Mouse (Mus musculus) spleen, postnatal 36 days (tissue): ENCODE data around the gene Rnf5.

Source experiments
- DNase-seq, 2 experiments: peaks; one replicate each; pipeline ENCODE4 v3.0.0; 2022; ENCODE audit warnings: low spot score in 2 of 2, mixed read lengths in 1 of 2

Gene Rnf5

GRCm38 (mm10) chr17:34605609-34606008, 2.1 kb upstream of the Rnf5 start:
- peak; percentile 94 to 95 for DNase-seq

- DNase-seq: no peak
Observed at GRCm38 (mm10) chr17:34604511-34605237, 1.2 kb upstream of the Rnf5 start.

- peak; percentile 99 for DNase-seq
Observed at GRCm38 (mm10) chr17:34604061-34604508, 595 bp upstream of the Rnf5 start, which contains the start of gene Agpat1. Gene Agpat1, plus strand, starts transcription at chr17:34604262.

DNA sequence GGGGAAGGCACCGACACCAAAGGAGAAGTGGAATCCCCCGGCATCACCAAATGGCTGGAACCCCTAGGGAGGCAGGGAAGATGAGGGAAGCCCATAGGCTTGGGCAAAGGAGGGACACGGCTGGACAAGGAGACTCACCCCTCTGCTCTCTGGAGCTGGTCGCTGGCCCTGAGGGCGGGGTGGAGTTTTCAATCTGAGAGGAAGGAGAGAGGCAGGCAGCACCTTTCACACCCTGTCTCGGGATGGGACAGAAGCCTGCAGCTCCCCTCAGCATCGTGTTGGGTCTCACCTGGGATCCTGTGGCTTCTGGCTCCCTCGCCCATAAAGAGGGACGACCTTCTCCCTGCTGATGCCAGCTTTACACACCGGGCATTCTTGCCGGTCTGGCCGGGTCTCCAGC, 1.7 kb downstream of the Rnf5 start:
- DNase-seq: no peak

- DNase-seq: no peak
Observed at GRCm38 (mm10) chr17:34599891-34600290, 3.6 kb downstream of the Rnf5 start.

- no peak for DNase-seq
Observed at GRCm38 (mm10) chr17:34597566-34598095, 5.9 kb downstream of the Rnf5 start, which contains the start of gene Ager. Gene Ager, plus strand, starts transcription at chr17:34597862.

DNA sequence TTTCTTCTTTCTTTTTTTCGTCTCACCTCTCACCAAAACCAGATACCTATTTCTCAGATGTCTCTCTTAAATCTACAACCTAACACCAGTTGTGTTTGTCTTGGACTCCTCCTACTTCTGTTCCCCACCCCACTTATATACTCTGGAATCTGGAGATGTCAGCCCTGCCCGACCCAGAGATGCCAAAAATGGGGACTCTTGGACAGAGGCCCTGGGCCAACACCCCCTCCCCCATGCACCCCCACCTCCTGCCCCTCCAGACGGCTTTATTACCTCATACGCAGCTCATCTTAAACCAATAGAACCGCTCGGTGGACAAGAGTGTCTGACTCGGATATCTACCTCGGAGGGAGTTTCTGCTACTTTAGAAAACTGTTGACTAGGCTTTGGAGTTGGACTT, 7.4 kb downstream of the Rnf5 start:
- no peak for DNase-seq

DNA sequence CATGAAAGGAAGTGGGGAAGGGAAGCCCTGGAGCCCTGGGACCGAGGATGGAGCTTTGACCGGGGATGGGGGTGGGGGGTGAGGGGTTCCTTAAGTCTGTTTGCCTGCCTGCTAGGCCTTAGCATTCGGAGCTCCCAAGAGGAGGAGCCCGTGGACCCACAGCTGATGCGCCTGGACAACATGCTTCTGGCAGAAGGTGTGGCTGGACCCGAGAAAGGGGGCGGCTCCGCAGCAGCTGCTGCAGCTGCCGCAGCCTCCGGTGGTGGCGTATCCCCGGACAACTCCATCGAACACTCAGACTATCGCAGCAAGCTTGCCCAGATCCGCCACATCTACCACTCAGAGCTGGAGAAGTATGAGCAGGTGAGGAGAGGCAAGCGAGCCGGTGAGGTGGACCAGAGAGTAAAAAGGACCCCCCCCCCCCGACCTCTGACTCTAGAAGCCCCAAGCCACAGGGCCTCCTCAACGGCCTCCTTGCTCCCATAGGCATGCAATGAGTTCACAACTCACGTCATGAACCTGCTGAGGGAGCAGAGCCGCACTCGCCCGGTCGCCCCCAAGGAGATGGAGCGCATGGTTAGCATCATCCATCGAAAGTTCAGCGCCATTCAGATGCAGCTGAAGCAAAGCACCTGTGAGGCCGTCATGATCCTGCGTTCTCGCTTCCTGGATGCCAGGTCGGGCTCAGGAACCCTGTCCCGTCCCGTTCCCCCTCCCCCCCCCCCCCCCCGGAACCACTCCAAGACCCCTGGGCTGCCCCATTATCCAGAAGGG, 9.6 kb downstream of the Rnf5 start:
- DNase-seq: no peak

GRCm38 (mm10) chr17:34592581-34593549, 10.6 kb downstream of the Rnf5 start:
- peak in 1 of 2 experiments; percentile 42 for DNase-seq

- peak; percentile 88 to 89 for DNase-seq
Observed at GRCm38 (mm10) chr17:34591994-34592375, 11.5 kb downstream of the Rnf5 start.

DNA sequence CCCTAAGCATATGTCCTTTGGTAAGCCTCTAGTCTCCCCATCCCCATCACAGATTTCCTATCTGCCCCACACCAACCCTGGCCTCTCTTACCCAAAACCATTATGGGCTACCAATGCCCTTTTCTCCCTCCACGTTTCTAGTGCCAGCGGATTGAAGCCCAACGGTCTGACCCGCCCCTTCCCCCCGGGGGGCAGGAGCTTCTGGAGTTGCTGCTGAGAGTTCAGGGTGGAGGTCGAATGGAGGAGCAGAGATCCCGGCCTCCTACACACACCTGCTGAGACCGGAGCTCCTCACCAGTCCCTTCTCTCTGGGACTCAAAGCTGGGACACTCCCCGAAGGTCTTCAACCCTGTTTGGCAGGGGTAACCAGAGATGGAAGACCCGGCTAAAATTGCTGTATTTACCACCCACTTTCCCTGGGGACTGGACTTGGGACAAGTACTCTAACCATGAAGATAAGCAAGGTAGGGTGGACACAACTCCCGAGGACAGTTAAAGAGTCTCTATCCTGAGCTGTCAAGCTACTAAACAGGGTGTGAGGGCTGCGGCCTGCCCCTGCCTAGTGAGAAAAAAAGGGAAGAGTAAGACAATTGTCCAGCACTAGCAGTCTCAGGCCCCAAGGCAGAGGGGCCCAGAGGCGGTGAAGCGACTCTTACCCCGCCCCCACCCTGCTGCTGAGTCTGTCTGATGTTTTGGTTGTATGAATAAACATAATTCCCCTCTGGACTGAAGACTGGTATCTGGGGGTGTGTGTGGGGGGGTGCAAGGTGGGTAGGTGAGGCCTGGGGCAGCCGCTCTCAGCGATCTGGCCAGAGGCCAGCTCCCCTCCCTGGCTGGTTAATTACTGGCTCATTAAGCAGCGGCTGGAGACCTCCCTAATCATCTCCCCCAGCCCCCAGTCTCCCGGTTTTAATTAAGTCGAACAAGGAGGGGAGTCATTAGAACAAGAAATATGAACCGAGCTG, 12.2 kb downstream of the Rnf5 start, which contains the start of gene Pbx2:
Gene Pbx2 (plus strand): TSS at position 238 of the 965 bp plus-strand sequence.
- peak in 1 of 2 experiments; percentile 50 for DNase-seq

GRCm38 (mm10) chr17:34590154-34590987, 13.1 kb downstream of the Rnf5 start:
- DNase-seq: no peak

DNA sequence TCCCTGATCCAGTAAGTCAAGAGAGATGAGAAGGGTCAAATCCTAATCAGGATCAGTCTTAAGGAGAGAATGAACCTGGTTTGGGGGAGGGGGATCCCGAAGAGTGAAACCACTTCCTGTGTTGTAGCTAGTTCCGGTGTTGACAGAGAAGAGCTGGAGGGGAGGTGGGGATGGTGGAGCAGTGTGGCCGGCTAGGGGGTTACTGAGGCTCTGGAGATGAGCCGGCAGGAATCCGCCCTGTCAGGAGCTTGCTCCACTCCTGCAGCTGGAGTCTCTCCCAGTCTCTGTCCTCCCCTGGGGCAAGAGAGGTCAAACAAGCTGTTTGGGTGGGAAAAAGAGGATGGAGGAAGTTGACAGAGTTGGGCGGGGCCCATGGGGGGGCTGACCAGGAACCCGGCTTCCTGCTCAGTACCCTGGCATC, 13.8 kb downstream of the Rnf5 start, which contains the start of gene Gpsm3:
Gene Gpsm3 (plus strand): TSS at position 126 of the 421 bp plus-strand sequence.
- peak; percentile 74 to 79 for DNase-seq

DNA sequence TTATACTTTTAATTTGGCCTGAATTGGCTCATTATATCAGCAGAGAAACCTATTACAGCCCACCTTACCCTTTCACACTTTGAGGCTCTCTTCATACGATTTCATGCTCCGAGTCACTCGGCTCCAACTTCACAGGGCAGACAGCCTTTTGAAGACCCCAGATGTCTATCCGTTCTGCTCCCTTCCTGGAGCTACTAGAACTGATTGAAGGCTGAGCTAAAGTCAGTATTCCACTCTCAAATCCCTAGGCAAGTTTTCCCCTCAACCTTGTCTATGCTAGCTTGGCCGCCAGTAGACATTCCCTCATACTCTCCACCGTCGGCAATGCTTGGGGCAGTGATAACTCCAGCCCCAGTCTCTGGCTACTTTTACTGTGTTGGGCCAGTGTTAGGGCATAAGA, 14.3 kb downstream of the Rnf5 start:
- no peak for DNase-seq

DNA sequence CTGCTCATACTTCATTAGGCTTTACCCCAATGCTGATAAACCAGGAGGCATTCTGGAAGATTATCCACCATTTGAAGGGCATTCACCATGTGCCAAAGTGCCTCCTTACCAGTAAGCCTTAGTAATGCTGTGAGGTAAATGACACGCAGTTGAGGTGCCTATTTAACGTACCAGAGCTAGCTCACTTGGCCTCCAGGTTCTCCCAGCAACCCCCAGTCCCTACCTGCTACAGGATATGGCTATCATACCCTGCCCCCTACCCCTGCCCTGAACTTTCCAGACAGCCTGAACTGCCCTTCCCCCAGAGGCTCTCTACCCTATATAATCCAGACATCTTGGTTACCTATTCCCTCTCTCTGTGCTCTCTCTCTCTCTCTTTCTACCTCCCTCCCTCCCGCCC, 14.7 kb downstream of the Rnf5 start:
- DNase-seq: no peak

GRCm38 (mm10) chr17:34587814-34588213, 15.7 kb downstream of the Rnf5 start:
- DNase-seq: no peak

- peak; percentile 98 for DNase-seq
Observed at GRCm38 (mm10) chr17:34587423-34587811, 16.1 kb downstream of the Rnf5 start.

GRCm38 (mm10) chr17:34586796-34587422, 16.6 kb downstream of the Rnf5 start:
- DNase-seq: peak; percentile 53 to 89
